In the genomic region with DNA sequence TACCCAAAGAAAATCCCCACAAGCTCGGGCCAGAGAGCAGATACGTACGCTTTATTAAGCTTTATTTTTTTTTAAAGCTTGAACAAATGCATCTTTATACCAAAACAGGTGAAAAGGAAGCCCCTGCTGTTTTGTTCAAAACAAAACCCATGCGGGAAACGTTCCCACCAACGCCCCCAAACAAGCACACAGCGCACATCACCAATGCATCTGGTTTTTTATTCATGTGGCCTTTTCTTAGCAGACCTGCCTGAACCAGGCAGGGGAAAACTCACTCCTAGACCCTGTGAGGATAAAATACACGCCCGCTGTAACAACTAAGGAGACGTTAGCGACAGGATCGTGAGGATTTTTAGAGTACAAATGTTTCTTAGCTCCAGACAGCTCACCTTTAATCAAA, we compare ENCODE assay signal across 29 mouse cellular contexts. TPM values are rescaled to one million over a fixed set of nuclear protein-coding genes. Genes with fewer than 3 reads are reported as not detected.
DNase-seq lines count a peak whose midpoint lies in the region; ATAC-seq and TF ChIP-seq lines count a peak whose summit lies in the region.
"Had no signal": no experiment of that assay in that cellular context is flagged by ENCODE, and none has a peak within 500 bp of the region (broad histone marks: within the 10 kb centered on the region; RNA-seq: fewer than 3 reads in every experiment).

No protein-coding gene starts in this region.

- 69% methylated on average over 12 of the region's 12 CpGs for WGBS in heart, adult 2 months
- WGBS in limb, embryonic 11.5 days = 69% methylated on average over 12 of the region's 12 CpGs
- 76% methylated on average over 12 of the region's 12 CpGs for WGBS in limb, embryonic 10.5 days

- H3K9me3 ChIP-seq in limb, embryonic 11.5 days (ENCODE audit: control insufficient read depth, low read length) = no peaks in the 10 kb centered on the region
- no peaks in the 10 kb centered on the region for H3K9me3 ChIP-seq in limb, embryonic 10.5 days (replicated peaks)
- H3K9me3 ChIP-seq: embryonic facial prominence, embryonic 12.5 days; forebrain, embryonic 15.5 days; G1E; hindbrain, embryonic 12.5 days; limb, embryonic 15.5 days; liver, embryonic 13.5 days; midbrain, embryonic 13.5 days had no signal

- peaks cover 18% of the 10 kb centered on the region for H3K4me1 ChIP-seq in heart, adult 2 months (ENCODE audit: control insufficient read depth, insufficient read depth, low read length)
- no peaks in the 10 kb centered on the region for H3K4me1 ChIP-seq in limb, embryonic 11.5 days (ENCODE audit: control insufficient read depth, insufficient read depth, low read length)
- H3K4me1 ChIP-seq in limb, embryonic 10.5 days = peaks cover 15% of the 10 kb centered on the region
- no peaks in the 10 kb centered on the region for H3K4me1 ChIP-seq in testis, adult 2 months (ENCODE audit: control insufficient read depth, insufficient read depth, low read length)
- H3K4me1 ChIP-seq: embryonic facial prominence, embryonic 12.5 days; forebrain, embryonic 15.5 days; limb, embryonic 15.5 days had no signal

- no peak overlapping the region for H3K4me3 ChIP-seq in heart, adult 2 months
- H3K4me3 ChIP-seq in limb, embryonic 11.5 days (ENCODE audit: low read depth, low read length) = no peak overlapping the region
- H3K4me3 ChIP-seq in limb, embryonic 10.5 days = no peak overlapping the region
- H3K4me3 ChIP-seq in testis, adult 2 months (ENCODE audit: control insufficient read depth, low read depth, low read length) = no peak overlapping the region
- H3K4me3 ChIP-seq: embryonic facial prominence, embryonic 12.5 days; forebrain, embryonic 15.5 days; hindbrain, embryonic 12.5 days; left cerebral cortex, adult 2 months; limb, embryonic 15.5 days; liver, embryonic 13.5 days; midbrain, embryonic 13.5 days had no signal

- no peak for TF ChIP-seq CTCF in heart, adult 2 months (IDR thresholded peaks at IDR 0.05)
- no peak for TF ChIP-seq CTCF in testis, adult 2 months (IDR thresholded peaks at IDR 0.05; ENCODE audit: control insufficient read depth, insufficient read depth, insufficient replicate concordance, low read depth, low read length)

- H3K4me2 ChIP-seq in limb, embryonic 11.5 days (ENCODE audit: low read depth, severe bottlenecking) = no peak overlapping the region
- H3K4me2 ChIP-seq: embryonic facial prominence, embryonic 12.5 days; forebrain, embryonic 15.5 days; hindbrain, embryonic 12.5 days; limb, embryonic 15.5 days; liver, embryonic 13.5 days; midbrain, embryonic 13.5 days had no signal

- no peak for TF ChIP-seq POLR2A in heart, adult 2 months (IDR thresholded peaks at IDR 0.05; ENCODE audit: insufficient read depth, low read depth, low read length)
- no peak for TF ChIP-seq POLR2A in testis, adult 2 months (IDR thresholded peaks at IDR 0.05; ENCODE audit: control insufficient read depth, low read depth, low read length)

- no peak for ATAC-seq in limb, embryonic 11.5 days (ENCODE audit: insufficient number of reproducible peaks, low FRiP score, low TSS enrichment, low read depth)
- ATAC-seq in megakaryocyte-erythroid progenitor cell, adult 5-6 weeks (replicated peaks; ENCODE audit: low FRiP score, low TSS enrichment, poor library complexity, severe bottlenecking) = no peak
- ATAC-seq: CD4-positive, CD25-positive, alpha-beta regulatory T cell, adult 4 months; forebrain, embryonic 15.5 days; hindbrain, postnatal 0 days; intestine, embryonic 16.5 days; midbrain, embryonic 13.5 days had no signal

- TF ChIP-seq EP300 in heart, adult 2 months (IDR thresholded peaks at IDR 0.05; ENCODE audit: insufficient read depth, low read depth, low read length) = no peak

- intact Hi-C loops in heart, adult 2 months (cut with DNase I) = no loop called here

- H3K27ac ChIP-seq in heart, adult 2 months = peak overlapping the region; percentile 79
- no peak overlapping the region for H3K27ac ChIP-seq in limb, embryonic 11.5 days (replicated peaks; ENCODE audit: low read depth, low read length)
- no peak overlapping the region for H3K27ac ChIP-seq in limb, embryonic 10.5 days
- H3K27ac ChIP-seq in testis, adult 2 months (ENCODE audit: control insufficient read depth, insufficient read depth, low read depth, low read length) = peak overlapping the region; percentile 36; the same call in 1 of the 2 replicates
- H3K27ac ChIP-seq: embryonic facial prominence, embryonic 12.5 days; forebrain, embryonic 15.5 days; hindbrain, embryonic 12.5 days; hindbrain, postnatal 0 days; liver, embryonic 13.5 days; midbrain, embryonic 13.5 days; stomach, postnatal 0 days had no signal

- H3K27me3 ChIP-seq in heart, adult 2 months (ENCODE audit: control insufficient read depth, insufficient read depth, low read length) = no peaks in the 10 kb centered on the region
- no peaks in the 10 kb centered on the region for H3K27me3 ChIP-seq in limb, embryonic 11.5 days (ENCODE audit: control insufficient read depth, insufficient read depth, low read length)
- no peaks in the 10 kb centered on the region for H3K27me3 ChIP-seq in limb, embryonic 10.5 days (ENCODE audit: low read depth, poor library complexity, severe bottlenecking)
- no peaks in the 10 kb centered on the region for H3K27me3 ChIP-seq in testis, adult 2 months (ENCODE audit: control insufficient read depth, insufficient read depth, low read length)
- H3K27me3 ChIP-seq: embryonic facial prominence, embryonic 12.5 days; forebrain, embryonic 15.5 days; hindbrain, embryonic 12.5 days; limb, embryonic 15.5 days; liver, embryonic 13.5 days; midbrain, embryonic 13.5 days had no signal

- H3K9ac ChIP-seq in heart, adult 2 months (ENCODE audit: low read depth, low read length) = no peak overlapping the region
- H3K9ac ChIP-seq in limb, embryonic 11.5 days (ENCODE audit: low read length) = no peak overlapping the region
- H3K9ac ChIP-seq: embryonic facial prominence, embryonic 12.5 days; forebrain, embryonic 15.5 days; hindbrain, embryonic 12.5 days; limb, embryonic 15.5 days; liver, embryonic 13.5 days; midbrain, embryonic 13.5 days had no signal

- no peaks in the 10 kb centered on the region for H3K79me2 ChIP-seq in heart, adult 2 months (replicated peaks; ENCODE audit: control insufficient read depth, insufficient read depth, low read length)

- no peak for DNase-seq in heart, adult 2 months
- DNase-seq in heart, adult 18-20 months = no peak
- peak; percentile 20 for DNase-seq in limb, embryonic 11.5 days (ENCODE audit: low spot score)
- DNase-seq in limb, embryonic 10.5 days (ENCODE audit: low spot score) = no peak
- no peak for DNase-seq in testis, postnatal 14 days (ENCODE audit: low spot score)
- DNase-seq in testis, postnatal 10 days (ENCODE audit: low spot score) = peak; percentile 29
- DNase-seq: adrenal gland, postnatal 14 days; cerebellum, adult 11-12 months; cerebellum, adult 9-11 months; embryo, embryonic 11 days; kidney, adult 9 months; kidney, postnatal 10 days; liver, embryonic 13.5 days; lung, adult 2 months; right cerebral cortex, adult 18-20 months; right cerebral cortex, postnatal 4 days had no signal

- H3K36me3 ChIP-seq in heart, adult 2 months (ENCODE audit: control insufficient read depth, insufficient read depth, low read length) = peaks cover 10% of the 10 kb centered on the region
- H3K36me3 ChIP-seq in limb, embryonic 11.5 days (ENCODE audit: control insufficient read depth, insufficient read depth, low read length) = no peaks in the 10 kb centered on the region
- no peaks in the 10 kb centered on the region for H3K36me3 ChIP-seq in limb, embryonic 10.5 days
- H3K36me3 ChIP-seq in testis, adult 2 months (ENCODE audit: control insufficient read depth, insufficient read depth, low read length) = no peaks in the 10 kb centered on the region
- H3K36me3 ChIP-seq: embryonic facial prominence, embryonic 12.5 days; forebrain, embryonic 15.5 days; hindbrain, embryonic 12.5 days; limb, embryonic 15.5 days; liver, embryonic 13.5 days; midbrain, embryonic 13.5 days had no signal

RNA-seq across cellular contexts. Expression of a gene that starts 14.4 kb away (rescaled TPM):
- 10 to 100 TPM; 71.6 to 82.0 TPM for total RNA-seq in heart, adult 2 months (2021)
- polyA plus RNA-seq in heart, adult 2 months (2012; rRNA removed) = 84.4 and 113 TPM in 2 replicates
- 10 to 100 TPM; 74.6 to 79.1 TPM for total RNA-seq in heart, adult 18-20 months (2021)
- polyA plus RNA-seq in limb, embryonic 11.5 days (2014; fragmentation: Nextera tagmentation; extraction: Ambion mirVana) = 7.0 and 9.8 TPM in 2 replicates
- polyA plus RNA-seq in limb, embryonic 10.5 days (2016; fragmentation: Nextera tagmentation; extraction: Ambion mirVana) = 4.3 and 4.7 TPM in 2 replicates
- 7.1 and 7.5 TPM in 2 replicates for polyA plus RNA-seq in testis, adult 2 months (2012; rRNA removed)
- total RNA-seq in megakaryocyte-erythroid progenitor cell, adult 5-6 weeks (2014; fragmentation: Nextera tagmentation) = 7.9 and 9.0 TPM in 2 replicates
- total RNA-seq in megakaryocyte-erythroid progenitor cell, adult 5-6 weeks (2017) = 6.3 and 10.1 TPM in 2 replicates

Comparison
In these comparisons a context has a peak if more than half of its experiments do, and no peak if none do; other contexts are left out.
1. DNase-seq: peak in limb, embryonic 11.5 days (single experiment) and testis, postnatal 10 days (single experiment); none in heart, adult 2 months (0 of 2), heart, adult 18-20 months (0 of 2), limb, embryonic 10.5 days (single experiment) and testis, postnatal 14 days (single experiment).
2. H3K27ac ChIP-seq: peak in heart, adult 2 months (single experiment) and testis, adult 2 months (single experiment); none in limb, embryonic 11.5 days (single experiment) and limb, embryonic 10.5 days (single experiment).